Mouse (Mus musculus) T-helper 17 cell (primary cell): ENCODE data around the gene Cars2.
"Not testable (repeated sequence)": the region's sequence is repeated elsewhere in the genome, so short reads cannot be mapped to it uniquely, and the experiment has no call there.

Experiments used
- in situ Hi-C, 2 experiments: fragments of 300-600 bp; cut with MboI, MseI; formaldehyde crosslinking; loops; 1 replicate in 1 of 2; 2 replicates in 1 of 2; pipeline ENCODE4 v1.15.1; 2025; ENCODE audit warnings: high pct_unique_total_duplicates in 2 of 2

Gene Cars2

DNA sequence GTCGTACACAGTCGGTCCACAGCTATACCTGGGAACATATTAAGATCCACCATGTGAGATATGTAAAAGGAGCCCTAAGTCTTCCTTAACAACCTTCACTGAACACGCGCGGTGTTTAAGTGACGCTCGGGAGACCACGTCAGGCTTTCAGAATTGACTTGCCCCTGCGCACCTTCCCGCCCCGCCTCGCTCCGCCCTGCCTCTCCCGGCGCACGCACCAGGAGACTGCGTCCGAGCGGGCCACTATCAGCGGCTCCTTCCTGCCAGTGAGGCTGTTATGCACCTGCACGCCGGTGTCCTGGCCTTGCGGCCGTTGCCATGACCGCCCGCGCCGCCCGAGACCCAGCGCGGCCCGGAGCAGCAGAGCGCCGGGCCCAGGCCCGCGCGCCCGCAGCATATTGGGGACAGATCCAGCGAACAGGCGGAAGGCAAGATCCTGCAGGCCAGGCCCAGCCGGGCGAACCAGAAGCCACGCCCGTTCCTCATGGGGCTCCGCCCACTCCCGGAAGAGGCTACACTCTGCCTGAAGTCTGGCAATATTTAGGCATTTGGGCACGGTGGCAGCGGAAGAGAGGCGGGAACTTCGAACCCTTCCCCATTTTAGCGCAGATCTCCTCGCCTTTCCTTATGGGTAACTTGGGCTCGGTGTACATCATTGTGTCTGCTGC is at the start of gene Cars2:
Cars2 (minus strand) TSS at position 503 of the 668 bp plus-strand sequence.
- in situ Hi-C loops: loop anchor here (10.0 kb wide), 2 partner anchors 546 to 1554 kb away; partner anchors contain the start of genes Cul4a (in 2 of the 2), Pcid2 (in 2 of the 2) and Irs2 (in 1 of the 2)

GRCm38 (mm10) chr8:11593222-11593884 is 42.8 kb upstream of the Cars2 start:
- in situ Hi-C loops: no loop called here

- in situ Hi-C loops: no loop called here
Measured at GRCm38 (mm10) chr8:11592296-11592695, 41.7 kb upstream of the Cars2 start.

DNA sequence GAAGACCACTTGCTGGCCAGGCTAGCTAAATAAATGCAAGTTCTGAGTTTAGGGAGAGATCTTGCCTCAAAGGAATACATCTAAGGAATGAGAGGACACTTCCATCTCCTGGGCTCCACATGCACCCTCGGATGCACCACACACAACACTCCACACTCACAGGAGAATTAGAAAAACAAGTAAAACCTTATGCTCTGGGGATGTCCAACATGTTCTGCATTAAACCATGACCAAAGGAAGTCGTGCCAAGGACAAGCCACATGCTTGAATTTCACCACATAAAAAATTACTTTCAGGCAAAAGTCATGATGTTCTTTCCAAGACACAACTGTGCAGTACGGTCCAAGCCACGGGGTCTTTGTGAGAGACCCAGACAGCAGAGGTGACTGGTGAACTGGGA is 41.3 kb upstream of the Cars2 start:
- in situ Hi-C loops: no loop called here

- in situ Hi-C loops: loop anchor here in 1 of 2 experiments (10.0 kb wide), 1 partner anchor 998 kb away; no protein-coding TSS in a partner anchor
Measured at GRCm38 (mm10) chr8:11586374-11586745, 35.8 kb upstream of the Cars2 start.

DNA sequence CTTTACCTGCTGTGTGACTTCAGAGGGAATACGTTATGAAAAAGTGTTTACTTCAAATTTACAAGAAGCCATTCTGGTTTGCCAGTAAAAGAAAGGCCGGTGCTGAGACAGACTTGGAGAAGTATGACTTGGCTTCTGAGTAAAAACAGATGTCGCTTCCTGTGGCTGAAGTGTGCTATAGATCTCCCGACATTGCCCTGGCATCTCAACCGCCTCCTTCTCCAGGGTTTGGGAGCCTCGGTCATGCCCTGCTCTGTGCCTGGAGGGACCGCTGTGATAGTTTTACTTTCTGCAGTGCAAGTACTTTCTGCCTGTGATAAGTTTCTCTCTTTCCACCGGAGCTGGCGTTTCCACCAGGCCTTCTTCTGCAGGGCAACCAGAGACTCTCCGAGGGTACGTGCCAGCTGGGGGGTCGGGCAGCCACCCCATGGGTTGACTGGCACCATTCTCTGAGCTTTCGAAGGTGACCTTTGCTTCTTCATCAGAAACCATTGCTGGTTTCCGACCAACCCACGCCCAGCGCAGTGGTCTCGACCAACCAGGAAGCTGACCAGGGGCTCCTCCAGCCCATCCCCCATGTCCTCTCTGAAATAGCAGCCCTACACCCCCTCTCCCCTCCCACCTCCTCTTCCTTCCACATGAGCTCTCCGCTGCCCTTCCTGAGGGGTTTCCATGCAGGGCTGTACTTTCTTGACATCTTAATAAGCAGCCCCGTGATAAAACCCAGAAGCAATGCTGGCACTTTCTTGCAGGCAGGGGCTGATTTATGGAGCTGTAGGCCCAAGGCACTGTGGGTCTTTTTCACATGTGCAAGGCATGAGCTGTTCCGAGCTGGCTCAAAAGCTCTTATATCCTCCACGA is 35.2 kb upstream of the Cars2 start:
- in situ Hi-C loops: loop anchor here in 1 of 2 experiments (10.0 kb wide), 1 partner anchor 999 kb away; no protein-coding TSS in a partner anchor

DNA sequence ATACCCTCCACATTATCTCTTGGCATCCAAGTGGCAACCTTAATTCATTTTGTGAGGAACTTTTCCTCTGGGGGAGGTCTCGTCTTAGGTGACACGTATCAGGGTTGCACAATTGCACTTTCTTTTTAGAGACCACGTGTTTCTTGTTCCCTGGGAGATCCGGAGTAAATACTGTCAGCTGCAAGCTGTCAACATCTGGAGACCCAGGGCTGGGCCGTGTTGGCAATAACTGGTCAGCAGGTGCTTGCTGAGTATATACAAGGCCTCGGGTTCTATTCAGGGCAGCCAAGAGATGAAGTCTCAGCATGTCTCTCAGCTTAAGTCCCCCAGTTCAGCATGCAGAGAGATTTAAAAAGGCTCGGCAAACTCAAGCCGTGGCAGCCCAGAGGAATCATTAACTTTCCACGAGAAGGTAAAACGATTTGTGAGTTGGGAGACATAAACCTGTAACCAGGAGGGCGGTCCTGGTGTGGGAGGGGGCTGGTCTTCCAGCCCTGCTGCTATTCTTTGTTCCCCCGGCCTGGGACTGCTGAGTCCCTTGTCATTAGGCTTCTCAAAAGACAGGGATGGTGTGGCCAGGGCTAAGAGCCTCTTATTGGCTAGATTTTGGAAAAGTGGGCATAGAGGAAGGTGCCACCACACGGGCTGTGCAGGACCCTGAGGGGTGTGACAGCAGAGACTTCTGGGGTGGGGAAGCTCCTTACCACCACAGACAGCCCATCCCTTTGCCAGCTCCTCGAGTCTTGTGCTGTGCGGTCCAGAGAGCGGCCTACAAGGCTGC is 25.2 kb upstream of the Cars2 start:
- in situ Hi-C loops: no loop called here

DNA sequence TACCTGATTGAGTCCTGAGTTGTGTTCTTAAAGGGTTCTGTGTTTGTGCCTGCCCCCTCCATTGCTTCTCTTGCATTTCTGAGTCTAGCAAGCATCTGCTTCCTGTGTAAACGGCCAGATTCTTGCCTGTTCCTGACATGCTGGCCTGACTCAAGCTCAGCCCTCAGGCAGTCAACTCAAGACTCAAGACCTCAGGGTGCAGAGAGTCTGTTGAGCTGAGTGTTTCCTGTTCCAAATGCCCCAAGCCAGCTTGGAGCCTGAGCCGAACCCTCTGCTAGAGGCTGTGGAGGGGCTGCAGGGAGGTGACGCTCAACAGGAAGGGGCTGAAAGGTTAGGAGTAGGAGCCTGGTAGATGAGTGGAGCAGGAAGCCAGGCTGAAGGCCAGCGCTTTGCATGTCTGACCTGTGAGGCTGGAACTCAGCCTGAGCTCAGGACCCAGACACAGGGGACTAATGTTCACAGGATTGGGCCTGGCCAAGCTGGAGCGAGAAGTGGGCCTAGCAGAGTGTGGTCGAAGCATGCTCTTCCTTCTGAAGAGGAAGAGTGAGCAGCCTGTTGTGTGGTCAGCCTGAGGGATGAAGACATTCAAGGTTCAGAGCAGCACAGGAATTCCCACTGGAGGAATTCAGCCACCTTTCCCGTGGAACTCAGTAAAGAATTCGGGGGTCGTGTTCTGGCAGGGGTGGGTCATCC is 24.5 kb upstream of the Cars2 start:
- in situ Hi-C loops: no loop called here

GRCm38 (mm10) chr8:11572428-11572827 is 21.8 kb upstream of the Cars2 start:
- in situ Hi-C loops: no loop called here

DNA sequence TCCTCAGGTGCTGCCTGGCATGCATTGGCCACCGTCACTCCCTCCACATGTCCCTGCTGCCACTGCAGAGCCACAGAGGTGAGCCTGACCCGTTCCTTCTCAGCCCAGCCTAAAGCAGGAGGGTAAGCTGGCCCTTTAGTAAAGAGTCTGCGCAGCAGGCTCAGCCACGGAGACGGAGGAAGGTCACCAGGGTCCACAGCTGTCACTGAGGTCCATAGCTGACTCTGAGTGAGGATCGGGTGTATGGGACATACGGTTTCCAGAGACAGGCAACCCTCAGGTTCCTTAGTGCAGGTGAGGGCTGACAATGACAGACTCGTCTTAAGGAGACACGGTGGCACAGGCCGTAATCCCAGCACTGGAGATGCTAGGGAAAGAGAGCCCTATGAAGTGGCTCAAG is 21.4 kb upstream of the Cars2 start:
- in situ Hi-C loops: no loop called here

GRCm38 (mm10) chr8:11570742-11571141 is 20.2 kb upstream of the Cars2 start:
- in situ Hi-C loops: no loop called here

DNA sequence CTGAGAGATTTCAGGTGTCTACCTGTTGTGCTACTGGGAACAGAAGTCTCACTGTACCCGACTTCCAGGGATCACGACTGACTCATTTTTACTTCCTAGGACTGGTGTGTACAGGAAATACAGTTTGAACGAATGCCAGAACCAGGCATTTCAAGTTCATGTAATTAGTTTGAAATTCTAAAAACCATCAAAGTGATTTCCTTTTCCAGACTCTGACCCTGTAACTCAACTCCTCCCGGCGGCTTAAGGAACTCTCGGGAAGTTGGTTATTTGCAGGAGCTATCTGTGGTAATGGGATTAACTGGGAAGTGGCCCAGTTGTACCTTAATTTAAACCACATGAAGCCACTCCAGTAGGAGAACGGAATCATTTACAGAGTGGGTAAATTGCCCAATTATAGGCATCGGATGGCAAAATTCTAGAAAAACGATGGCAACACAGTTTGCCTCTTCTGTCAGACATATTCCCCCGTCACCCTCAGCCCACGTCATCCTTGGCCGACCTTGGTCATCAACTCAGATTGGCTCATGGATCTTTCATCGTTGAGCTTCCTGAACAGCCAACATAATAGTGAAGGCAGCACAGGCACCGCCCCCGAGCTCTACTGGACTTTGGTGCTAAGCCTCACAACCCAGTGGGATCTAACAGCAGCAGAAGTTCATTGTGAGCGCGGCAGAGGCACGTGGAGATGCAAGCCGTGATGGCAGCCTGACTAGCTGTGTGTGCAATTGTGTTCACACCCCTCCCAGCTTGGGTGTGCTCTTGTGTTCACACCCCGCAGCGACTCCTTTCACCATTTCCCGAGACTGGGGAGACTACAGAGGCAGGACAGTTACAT is 18.9 kb upstream of the Cars2 start:
- in situ Hi-C loops: no loop called here

GRCm38 (mm10) chr8:11568193-11568592 is 17.6 kb upstream of the Cars2 start:
- in situ Hi-C loops: not testable (repeated sequence)

DNA sequence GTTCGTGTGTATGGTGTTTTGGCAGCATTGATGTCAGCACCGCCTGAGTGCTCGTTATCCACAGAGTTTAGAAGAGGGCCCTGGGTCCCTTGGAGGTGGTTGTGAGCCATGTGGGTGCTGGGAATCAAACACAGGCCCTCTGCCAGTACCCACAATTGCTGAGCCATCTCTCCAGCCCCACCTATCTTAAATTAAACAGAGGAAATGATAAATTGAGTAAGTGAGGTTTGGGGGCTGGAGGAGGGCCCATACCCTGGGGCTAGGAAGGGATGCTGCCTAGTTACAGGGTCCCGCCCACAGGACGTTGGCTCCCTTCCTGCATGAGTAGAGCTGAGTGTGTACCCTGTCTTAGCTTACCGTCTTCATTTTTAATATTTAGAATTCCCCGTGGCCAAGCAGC is 14.1 kb upstream of the Cars2 start:
- in situ Hi-C loops: no loop called here

- in situ Hi-C loops: no loop called here
Measured at GRCm38 (mm10) chr8:11564236-11564635, 13.7 kb upstream of the Cars2 start.

GRCm38 (mm10) chr8:11560220-11560619 is 9.6 kb upstream of the Cars2 start:
- in situ Hi-C loops: no loop called here

GRCm38 (mm10) chr8:11559511-11559910 is 8.9 kb upstream of the Cars2 start:
- in situ Hi-C loops: loop anchor here (10.0 kb wide), 2 partner anchors 555 to 1545 kb away; partner anchors contain the start of genes Cul4a (in 2 of the 2), Pcid2 (in 2 of the 2) and Irs2 (in 1 of the 2)

GRCm38 (mm10) chr8:11557768-11558629 is 7.4 kb upstream of the Cars2 start:
- in situ Hi-C loops: loop anchor here (10.0 kb wide), 2 partner anchors 553 to 1547 kb away; partner anchors contain the start of genes Cul4a (in 2 of the 2), Pcid2 (in 2 of the 2) and Irs2 (in 1 of the 2)
